Mouse (Mus musculus): ENCODE measurements around the gene Copg2. TPM values are rescaled to one million over a fixed set of nuclear protein-coding genes. Genes with fewer than 3 reads are reported as not detected.

Copg2 gene
- total RNA-seq, 2 experiments from 2014 or later = 86.9 to 92.5 TPM

DNA sequence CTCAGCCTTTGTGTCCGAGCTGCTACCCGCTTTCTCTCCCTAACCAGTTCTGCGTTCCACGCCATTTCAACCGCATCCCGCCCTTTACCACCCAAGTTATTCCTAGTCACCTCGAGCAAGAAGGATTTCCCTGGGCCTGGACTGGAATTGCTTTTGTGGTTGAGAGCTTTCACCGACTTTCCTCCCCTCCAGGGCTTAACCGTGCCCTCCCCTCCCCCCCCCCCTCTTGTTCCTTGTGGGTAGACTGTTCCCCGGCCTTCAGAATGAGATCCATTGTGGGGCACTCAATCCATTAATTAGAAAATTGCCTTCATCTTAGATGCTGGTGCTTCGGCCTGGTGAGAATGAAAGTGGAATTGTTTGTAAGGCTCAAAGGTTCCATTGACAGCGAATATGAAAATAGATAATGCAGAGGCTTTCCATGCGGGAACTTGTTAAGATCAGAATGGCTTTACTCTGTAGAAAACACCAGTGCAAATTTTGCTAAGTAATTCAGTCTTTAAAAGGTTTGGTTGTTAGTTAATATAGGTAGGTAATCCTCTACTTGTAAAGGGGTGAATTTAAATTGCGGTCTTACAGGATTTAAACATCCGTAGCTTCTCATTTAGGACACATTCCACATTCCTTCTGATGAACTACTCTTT, 160.7 kb downstream of the Copg2 start:
- no peak for DNase-seq (ENCODE audit: low spot score in 2 of 2)

GRCm38 (mm10) chr6:30734988-30735727, 161.4 kb downstream of the Copg2 start:
- no peak for DNase-seq (ENCODE audit: low spot score in 2 of 2)

DNA sequence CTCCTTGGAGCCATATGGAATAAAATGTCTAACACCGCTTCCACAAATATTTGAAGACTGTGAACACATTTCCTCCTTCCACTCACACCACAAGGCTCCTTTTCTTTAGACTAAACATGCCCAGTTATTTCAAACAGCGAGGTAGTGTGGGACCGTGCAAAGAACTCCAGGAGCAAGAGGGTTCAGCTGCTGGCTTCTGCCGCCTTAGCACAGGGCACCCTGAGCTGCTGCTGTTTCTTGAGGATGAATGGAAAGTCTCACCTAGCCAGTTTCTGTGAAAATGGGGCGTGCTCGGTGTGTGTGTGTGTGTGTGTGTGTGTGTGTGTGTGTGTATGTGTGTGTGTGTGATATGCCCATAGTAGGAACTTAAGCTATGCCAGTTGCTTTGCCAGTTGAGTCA, 162.1 kb downstream of the Copg2 start:
- DNase-seq (ENCODE audit: low spot score in 2 of 2) = no peak

- DNase-seq (ENCODE audit: low spot score in 2 of 2) = no peak
Measured at GRCm38 (mm10) chr6:30732571-30733130, 163.9 kb downstream of the Copg2 start.

GRCm38 (mm10) chr6:30730301-30730971, 166.2 kb downstream of the Copg2 start:
- no peak for DNase-seq (ENCODE audit: low spot score in 2 of 2)

GRCm38 (mm10) chr6:30723331-30723730, 173.3 kb downstream of the Copg2 start, which contains the start of gene Mest:
TSS of gene Mest (plus strand) at chr6:30723547.
- no peak for DNase-seq (ENCODE audit: low spot score in 2 of 2)

GRCm38 (mm10) chr6:30722385-30723164, 174.0 kb downstream of the Copg2 start:
- no peak for DNase-seq (ENCODE audit: low spot score in 2 of 2)

DNA sequence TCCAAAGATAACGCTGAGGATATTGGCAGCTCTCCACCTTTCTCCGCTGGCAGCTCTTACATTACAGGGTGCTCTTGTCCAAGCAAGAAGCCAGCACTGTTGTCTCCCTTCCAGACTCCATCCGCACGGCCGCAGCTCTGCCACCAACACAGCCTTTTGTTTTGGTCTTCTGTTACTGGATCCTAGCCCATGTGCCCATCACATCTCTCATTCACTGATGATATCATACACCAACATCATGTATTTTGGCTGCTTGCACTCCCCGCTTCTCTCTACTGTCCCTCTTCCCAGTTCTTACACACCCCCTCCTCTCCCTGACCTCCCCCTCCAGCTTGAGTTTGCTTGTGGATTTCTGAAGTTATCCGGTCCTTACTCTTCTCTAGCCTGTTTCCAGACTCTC, 179.8 kb downstream of the Copg2 start:
- peak in 1 of 2 experiments; percentile 37 for DNase-seq (ENCODE audit: low spot score in 2 of 2)

DNA sequence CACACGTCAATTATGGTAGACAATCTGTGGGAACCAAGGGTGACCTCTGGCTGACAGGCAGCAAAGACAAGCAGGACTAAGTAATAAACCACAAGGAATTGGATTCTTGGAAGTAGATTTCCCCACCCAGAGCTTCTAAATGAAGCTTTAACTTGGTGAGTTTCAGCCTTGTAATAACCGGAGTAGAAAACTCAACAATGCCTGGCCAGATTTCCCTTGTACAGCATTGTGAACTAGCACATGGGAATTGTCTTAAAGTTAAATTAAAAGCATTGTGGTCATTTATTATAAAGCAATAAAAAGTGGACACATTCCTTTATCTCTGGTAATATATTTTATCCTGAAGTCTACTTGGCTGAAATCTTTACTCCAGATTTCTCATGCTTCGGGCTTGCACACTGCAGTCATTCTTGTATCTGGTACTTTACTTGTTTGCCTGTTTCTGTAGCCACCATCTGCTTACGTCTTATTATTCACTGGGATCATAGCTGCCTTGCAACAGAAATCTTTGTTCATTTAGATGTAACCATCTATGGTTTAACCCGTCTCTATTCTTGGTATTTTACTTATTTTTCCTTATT, 181.6 kb downstream of the Copg2 start:
- DNase-seq (ENCODE audit: low spot score in 2 of 2) = no peak

- no peak for DNase-seq (ENCODE audit: low spot score in 2 of 2)
Measured at GRCm38 (mm10) chr6:30713896-30714295, 182.7 kb downstream of the Copg2 start.

GRCm38 (mm10) chr6:30713455-30713854, 183.1 kb downstream of the Copg2 start:
- DNase-seq (ENCODE audit: low spot score in 2 of 2) = no peak

- no peak for DNase-seq (ENCODE audit: low spot score in 2 of 2)
Measured at GRCm38 (mm10) chr6:30712484-30712883, 184.1 kb downstream of the Copg2 start.

DNA sequence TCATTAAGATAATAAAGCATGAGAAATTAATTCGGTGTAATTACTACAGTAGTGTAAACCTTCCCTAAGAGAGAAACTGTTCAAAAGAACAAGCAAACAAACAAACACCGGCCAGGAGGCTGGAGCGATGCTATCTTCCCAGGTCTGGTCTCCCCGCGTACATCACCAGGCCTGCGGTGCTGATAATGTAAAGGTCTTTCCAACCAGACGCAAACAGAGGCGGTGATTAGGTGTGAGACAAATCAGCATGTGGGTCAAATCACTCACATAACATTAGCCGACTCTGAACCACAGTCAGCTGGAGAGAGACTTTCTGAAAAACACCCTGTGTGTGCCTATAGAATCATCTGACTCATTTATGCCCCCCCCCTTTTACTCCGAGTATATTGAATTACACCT, 185.2 kb downstream of the Copg2 start:
- no peak for DNase-seq (ENCODE audit: low spot score in 2 of 2)

DNA sequence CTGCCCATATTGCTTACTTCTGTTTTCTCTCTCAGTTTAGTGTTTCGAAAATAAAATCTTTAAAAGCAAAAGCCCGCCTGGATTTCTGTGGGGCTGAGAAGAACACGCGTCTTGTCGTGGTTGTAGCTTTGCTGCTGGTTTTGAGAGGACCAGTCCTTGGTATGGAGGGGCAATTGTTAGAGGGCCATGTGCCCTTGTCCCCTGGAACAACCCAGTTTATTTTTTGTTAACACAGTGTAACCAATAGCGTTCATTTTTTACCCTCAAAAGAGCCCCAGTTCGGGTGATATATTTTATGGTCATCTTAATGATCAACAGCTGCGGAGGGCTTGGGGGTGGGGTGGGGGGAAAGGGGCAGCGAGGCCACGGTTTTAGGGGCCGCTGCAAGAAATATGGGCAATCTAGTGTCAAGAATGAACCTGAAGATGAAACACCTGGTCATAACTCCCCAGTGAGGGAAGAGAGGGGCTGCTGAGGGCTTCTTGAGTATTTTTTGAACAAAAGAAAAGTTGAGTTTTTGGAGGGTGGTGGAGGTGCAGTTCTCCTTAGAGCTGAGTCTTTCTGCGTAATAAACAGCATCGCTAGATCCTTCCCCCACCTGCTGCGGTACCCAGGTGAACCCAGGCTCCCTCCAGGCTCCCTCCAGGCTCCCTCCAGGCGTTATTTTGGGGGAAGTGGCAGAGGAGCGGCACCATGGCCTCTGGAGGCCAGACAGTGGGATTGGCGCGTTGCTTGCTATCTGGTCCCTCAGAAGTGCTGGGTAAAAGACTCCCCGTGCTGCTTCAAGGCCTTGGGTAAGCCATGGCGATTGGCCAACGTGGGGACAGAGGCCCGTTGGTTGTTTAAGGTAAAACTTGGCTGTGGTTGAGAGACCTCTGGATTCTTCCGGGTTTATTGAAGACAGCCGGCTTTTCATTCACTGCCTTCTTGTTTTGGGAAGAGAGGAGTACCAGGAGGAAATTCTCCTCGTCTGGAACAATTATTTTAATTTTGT, 185.9 kb downstream of the Copg2 start:
- no peak for DNase-seq (ENCODE audit: low spot score in 2 of 2)

- no peak for DNase-seq (ENCODE audit: low spot score in 2 of 2)
Measured at GRCm38 (mm10) chr6:30709115-30709514, 187.5 kb downstream of the Copg2 start.

GRCm38 (mm10) chr6:30703977-30704602, 192.5 kb downstream of the Copg2 start:
- no peak for DNase-seq (ENCODE audit: low spot score in 2 of 2)

DNA sequence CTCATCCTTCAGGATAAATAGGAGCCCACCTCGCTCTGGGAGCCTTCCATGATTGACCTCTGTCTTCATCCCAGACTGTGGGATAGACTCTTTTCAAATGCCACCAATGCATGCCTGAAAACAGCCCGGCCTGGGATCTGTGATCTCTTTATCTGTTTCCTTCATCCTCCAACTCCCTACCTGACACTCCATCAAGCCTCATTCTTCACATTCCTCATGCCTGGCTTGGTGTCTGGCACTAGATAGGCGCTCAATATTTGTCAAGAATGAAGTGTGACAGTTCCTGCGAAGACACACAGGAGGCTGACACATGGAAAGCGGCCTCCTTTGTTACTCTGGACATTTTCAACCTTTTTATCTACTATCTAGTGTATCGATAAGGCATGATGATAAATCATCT, 193.1 kb downstream of the Copg2 start:
- DNase-seq (ENCODE audit: low spot score in 2 of 2) = no peak

DNA sequence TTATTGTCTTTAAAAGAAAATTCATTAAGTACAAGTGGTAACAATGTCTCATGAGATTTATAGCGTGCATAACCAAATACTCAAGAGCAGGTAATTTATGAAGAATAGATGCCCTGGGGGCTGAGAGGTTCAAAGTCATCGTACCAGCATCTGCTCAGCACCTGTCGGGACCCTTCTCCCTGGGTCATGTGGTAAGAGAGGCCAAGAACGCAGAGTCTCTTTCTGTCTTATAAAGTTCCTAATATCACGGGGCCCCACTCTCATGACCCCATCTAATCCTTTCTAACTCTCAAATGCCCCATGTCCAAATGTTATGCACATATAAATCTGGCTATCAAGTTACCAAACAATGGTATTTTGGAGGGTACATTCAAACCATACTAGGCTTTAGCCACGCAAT, 193.7 kb downstream of the Copg2 start:
- DNase-seq (ENCODE audit: low spot score in 2 of 2) = no peak

GRCm38 (mm10) chr6:30700182-30700581, 196.4 kb downstream of the Copg2 start:
- no peak for DNase-seq (ENCODE audit: low spot score in 2 of 2)
